Mouse (Mus musculus) urinary bladder, adult 18-20 months (tissue): ENCODE measurements around the gene Prrx1.

Experiments
- DNase-seq, 2 experiments: peaks; one replicate each; pipeline ENCODE4 v3.0.0; 2022; ENCODE audit warnings: low spot score in 2 of 2, mixed read lengths in 2 of 2

The Prrx1 gene

GRCm38 (mm10) chr1:163273132-163273531 is 40.4 kb downstream of the Prrx1 start:
- DNase-seq: no peak

- DNase-seq: no peak
Measured at GRCm38 (mm10) chr1:163266853-163267538, 46.5 kb downstream of the Prrx1 start.

GRCm38 (mm10) chr1:163257298-163257697 is 56.2 kb downstream of the Prrx1 start:
- DNase-seq: no peak

- DNase-seq: no peak
Measured at GRCm38 (mm10) chr1:163255884-163256283, 57.6 kb downstream of the Prrx1 start.

- no peak for DNase-seq
Measured at GRCm38 (mm10) chr1:163252796-163253195, 60.7 kb downstream of the Prrx1 start.

- DNase-seq: no peak
Measured at GRCm38 (mm10) chr1:163252331-163252730, 61.2 kb downstream of the Prrx1 start.

GRCm38 (mm10) chr1:163251766-163252165 is 61.7 kb downstream of the Prrx1 start:
- no peak for DNase-seq

- no peak for DNase-seq
Measured at GRCm38 (mm10) chr1:163238950-163239349, 74.6 kb downstream of the Prrx1 start.

GRCm38 (mm10) chr1:163231230-163231629 is 82.3 kb downstream of the Prrx1 start:
- DNase-seq: no peak

GRCm38 (mm10) chr1:163226271-163226670 is 87.2 kb downstream of the Prrx1 start:
- no peak for DNase-seq

- DNase-seq: no peak
Measured at GRCm38 (mm10) chr1:163221767-163222166, 91.7 kb downstream of the Prrx1 start.

GRCm38 (mm10) chr1:163208919-163209867 is 104.3 kb downstream of the Prrx1 start:
- no peak for DNase-seq

- no peak for DNase-seq
Measured at GRCm38 (mm10) chr1:163198767-163199166, 114.7 kb downstream of the Prrx1 start.

GRCm38 (mm10) chr1:163198059-163198458 is 115.5 kb downstream of the Prrx1 start:
- no peak for DNase-seq
